In genomic region chr13:85506875-85507274, GRCm38 (mm10) we compare ENCODE assay signal across 12 mouse cellular contexts.
A peak's percentile ranks its signal among the peaks of the same experiment; 100 is the strongest.
DNase-seq lines count a peak whose midpoint lies in the region; ATAC-seq and TF ChIP-seq lines count a peak whose summit lies in the region.
"Had no signal": no experiment of that assay in that cellular context is flagged by ENCODE, and none has a peak within 500 bp of the region (broad histone marks: within the 10 kb centered on the region; RNA-seq: fewer than 3 reads in every experiment).

No protein-coding gene starts in this region.

- peaks cover 10% of the 10 kb centered on the region for H3K4me1 ChIP-seq in kidney, embryonic 16.5 days (ENCODE audit: insufficient read depth, low read length)
- peaks cover 82% of the 10 kb centered on the region for H3K4me1 ChIP-seq in megakaryocyte, embryonic 14.5 days
- H3K4me1 ChIP-seq in forebrain, postnatal 0 days (ENCODE audit: insufficient read depth), result no peaks in the 10 kb centered on the region
- H3K4me1 ChIP-seq: midbrain, embryonic 13.5 days had no signal

- H3K36me3 ChIP-seq in kidney, embryonic 16.5 days (ENCODE audit: insufficient read depth, low read length), result no peaks in the 10 kb centered on the region
- peaks cover 4% of the 10 kb centered on the region for H3K36me3 ChIP-seq in megakaryocyte, embryonic 14.5 days (replicated peaks; ENCODE audit: low read length)
- no peaks in the 10 kb centered on the region for H3K36me3 ChIP-seq in forebrain, postnatal 0 days (ENCODE audit: insufficient read depth)
- H3K36me3 ChIP-seq: midbrain, embryonic 13.5 days had no signal

- no peaks in the 10 kb centered on the region for H3K27me3 ChIP-seq in kidney, embryonic 16.5 days (ENCODE audit: insufficient read depth, low read length)
- H3K27me3 ChIP-seq in megakaryocyte, embryonic 14.5 days (replicated peaks), result no peaks in the 10 kb centered on the region
- H3K27me3 ChIP-seq in forebrain, postnatal 0 days (ENCODE audit: insufficient read depth, low read length), result no peaks in the 10 kb centered on the region
- H3K27me3 ChIP-seq: midbrain, embryonic 13.5 days had no signal

- no peaks in the 10 kb centered on the region for H3K9me3 ChIP-seq in kidney, embryonic 16.5 days (ENCODE audit: low read length)
- no peaks in the 10 kb centered on the region for H3K9me3 ChIP-seq in megakaryocyte, embryonic 14.5 days
- H3K9me3 ChIP-seq in forebrain, postnatal 0 days (ENCODE audit: low read length), result no peaks in the 10 kb centered on the region
- H3K9me3 ChIP-seq: midbrain, embryonic 13.5 days had no signal

- 50% methylated on average over 1 of the region's 1 CpGs for WGBS in kidney, embryonic 16.5 days
- 74% methylated on average over 1 of the region's 1 CpGs for WGBS in forebrain, postnatal 0 days

- TF ChIP-seq CTCF in forebrain, postnatal 0 days (IDR thresholded peaks at IDR 0.05; ENCODE audit: low read depth), result no peak

- DNase-seq in kidney, adult 8-10 months, result no peak
- peak; percentile 86 for DNase-seq in T-cell, adult 2 months (ENCODE audit: low spot score)
- DNase-seq in thymus, postnatal 10 days (ENCODE audit: low spot score in 2 of 2), result peak; percentile 69 to 73
- DNase-seq in right cerebral cortex, postnatal 25 days, result no peak
- no peak for DNase-seq in testis, postnatal 14 days (ENCODE audit: low spot score)
- DNase-seq in forebrain, postnatal 0 days, result no peak
- DNase-seq: cerebellum, postnatal 14 days had no signal

- no peak overlapping the region for H3K4me3 ChIP-seq in kidney, embryonic 16.5 days (ENCODE audit: low read length)
- H3K4me3 ChIP-seq in megakaryocyte, embryonic 14.5 days (replicated peaks), result peak overlapping the region; percentile 80
- H3K4me3 ChIP-seq in forebrain, postnatal 0 days (ENCODE audit: low read depth, low read length), result no peak overlapping the region
- H3K4me3 ChIP-seq: midbrain, embryonic 13.5 days had no signal

- no peak overlapping the region for H3K27ac ChIP-seq in kidney, embryonic 16.5 days (ENCODE audit: low read length)
- H3K27ac ChIP-seq in forebrain, postnatal 0 days (ENCODE audit: low read depth, low read length), result no peak overlapping the region
- H3K27ac ChIP-seq: hindbrain, postnatal 0 days; midbrain, embryonic 13.5 days had no signal

- ATAC-seq in kidney, embryonic 16.5 days (ENCODE audit: low FRiP score, low TSS enrichment), result peak; percentile 86; the same call in 1 of the 2 replicates
- ATAC-seq in forebrain, postnatal 0 days, result no peak
- ATAC-seq: forebrain, embryonic 14.5 days; hindbrain, postnatal 0 days; midbrain, embryonic 13.5 days had no signal

- no peak overlapping the region for H3K9ac ChIP-seq in kidney, embryonic 16.5 days (replicated peaks; ENCODE audit: low read length)
- no peak overlapping the region for H3K9ac ChIP-seq in forebrain, postnatal 0 days
- H3K9ac ChIP-seq: midbrain, embryonic 13.5 days had no signal

- H3K4me2 ChIP-seq in kidney, embryonic 16.5 days (replicated peaks; ENCODE audit: low read depth, low read length), result no peak overlapping the region
- no peak overlapping the region for H3K4me2 ChIP-seq in forebrain, postnatal 0 days (ENCODE audit: low read depth)
- H3K4me2 ChIP-seq: midbrain, embryonic 13.5 days had no signal

Comparison
In these comparisons a context has a peak if more than half of its experiments do, and no peak if none do; other contexts are left out.
1. DNase-seq: peak in T-cell, adult 2 months (single experiment) and thymus, postnatal 10 days (2 of 2); none in kidney, adult 8-10 months (0 of 2), right cerebral cortex, postnatal 25 days (single experiment), testis, postnatal 14 days (single experiment) and forebrain, postnatal 0 days (single experiment).